Mouse (Mus musculus) erythroblast, embryonic 14.5 days (primary cell): ENCODE measurements around the gene Ppp3ca.

Experiments used
- GATA1 ChIP-seq: IDR thresholded peaks from 2 replicates; pipeline ENCODE4 v1.6.1; 2012; ENCODE audit warnings: low read length, inconsistent platforms, mixed read lengths
- TAL1 ChIP-seq: IDR thresholded peaks from 3 replicates; pipeline ENCODE4 v1.6.1; 2012; ENCODE audit warnings: low read length, inconsistent platforms, mixed read lengths

DNA sequence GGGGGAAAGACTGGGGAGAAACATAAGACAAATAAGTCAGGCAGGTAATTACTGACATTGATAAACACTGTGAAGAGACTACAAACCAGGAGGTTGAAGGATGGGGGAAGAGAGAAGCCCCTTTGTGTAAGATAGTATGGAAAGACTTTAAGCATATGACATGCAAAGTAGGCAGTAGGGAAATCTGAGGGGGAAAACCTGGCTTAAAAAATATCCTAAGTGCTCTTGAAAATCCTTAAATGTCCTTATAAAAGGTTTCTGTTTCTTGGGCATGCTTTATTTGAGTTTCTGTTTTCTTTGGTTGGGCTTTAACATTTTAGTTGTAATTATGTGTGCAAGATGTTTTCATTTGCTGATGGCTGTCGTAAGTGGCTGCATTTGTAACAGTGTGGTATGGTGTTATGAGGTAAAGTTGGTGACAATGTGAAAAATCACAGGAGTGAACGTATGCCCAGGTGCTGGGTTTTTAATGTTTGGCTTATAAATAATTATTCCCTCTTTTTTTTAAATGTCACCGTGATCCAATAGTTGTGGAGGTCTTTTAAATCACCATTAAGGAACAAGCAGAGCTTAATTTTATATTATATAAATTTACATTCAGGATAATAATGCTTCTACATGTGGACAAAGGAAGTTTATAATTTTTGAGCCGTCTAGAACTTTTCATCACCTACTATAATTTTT, 195.4 kb downstream of the Ppp3ca start:
- TF ChIP-seq GATA1, result no peak
- TF ChIP-seq TAL1, result no peak
